Mouse (Mus musculus) cerebellum, postnatal 10 days (tissue): ENCODE results near the gene Tspan5.

ENCODE experiments used
- DNase-seq, 2 experiments: peaks; one replicate each; pipeline ENCODE4 v3.0.0; 2021; ENCODE audit warnings: mixed read lengths in 2 of 2

The Tspan5 gene

DNA sequence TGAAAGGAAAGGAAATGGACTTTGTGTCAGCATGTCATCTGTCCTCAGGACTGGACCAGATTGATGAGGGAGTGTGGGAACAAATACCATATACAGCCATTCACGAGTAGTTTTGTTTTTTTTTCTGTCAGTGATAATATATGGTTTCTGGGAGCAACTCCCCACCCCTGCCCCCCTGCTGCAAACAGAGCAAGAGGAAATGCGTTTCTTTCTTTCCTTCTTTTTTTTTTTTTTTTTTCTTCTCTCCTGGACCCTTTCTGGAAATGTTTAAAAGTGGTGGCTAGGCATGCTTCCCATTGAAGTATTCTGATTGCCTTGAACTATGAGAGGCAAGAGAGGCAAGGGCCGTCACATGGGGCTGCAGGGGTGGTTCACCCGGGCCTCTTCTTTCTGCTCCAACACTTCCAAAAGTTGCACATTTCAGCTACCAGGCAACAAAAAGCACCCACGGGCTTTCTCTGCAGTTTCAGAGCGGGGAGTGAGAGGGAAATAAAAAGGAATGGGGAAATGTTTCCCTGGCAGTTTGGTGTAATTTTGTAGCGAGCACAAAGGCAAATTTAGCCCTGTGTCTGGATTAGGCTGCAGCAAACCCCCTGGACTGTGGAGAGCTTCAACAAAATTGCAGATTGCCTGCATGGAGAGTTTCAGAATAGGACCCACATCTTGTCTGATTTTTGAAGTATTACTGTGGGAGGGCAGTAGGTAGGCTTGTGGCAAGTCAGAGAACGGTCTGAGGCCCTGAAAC lies 2.2 kb downstream of the Tspan5 start:
- no peak for DNase-seq

DNA sequence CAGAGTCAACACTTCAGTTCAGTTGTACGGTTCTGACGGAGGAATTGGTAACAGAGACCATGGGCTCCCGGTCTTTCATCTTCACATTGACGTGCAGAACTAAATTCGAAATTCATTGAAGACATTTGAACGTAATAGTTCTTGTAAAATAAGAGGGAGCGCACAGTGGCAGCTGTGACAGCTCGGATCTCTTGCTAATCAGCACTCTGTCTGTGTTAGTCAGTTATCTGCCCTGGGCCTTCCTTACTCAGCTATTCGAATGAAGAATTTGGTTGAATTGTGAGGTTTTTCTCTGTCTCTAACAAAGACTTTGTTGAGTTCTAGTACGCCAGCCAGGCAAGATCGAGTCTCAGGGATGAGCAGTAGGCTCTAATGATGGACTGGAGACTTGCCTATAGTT lies 3.1 kb downstream of the Tspan5 start:
- no peak for DNase-seq

DNA sequence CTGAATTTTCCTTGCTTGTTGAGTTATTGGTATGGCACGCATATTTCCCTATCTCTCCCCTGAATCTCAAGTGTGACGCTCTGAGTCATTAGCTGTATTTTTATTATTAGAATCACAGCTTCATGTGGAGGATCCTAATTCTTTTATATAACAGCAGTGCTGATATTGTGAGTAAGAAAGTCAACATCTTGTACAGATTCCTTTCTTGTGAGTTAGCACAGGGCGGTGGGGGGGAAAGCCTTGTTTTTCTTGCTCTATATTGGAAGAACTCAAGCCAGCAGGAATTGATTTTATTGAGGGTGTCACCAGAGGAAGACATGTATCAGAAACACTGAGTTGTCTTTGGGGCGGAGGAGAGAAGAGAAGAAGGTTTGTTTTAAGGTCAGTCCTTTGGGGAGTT lies 3.6 kb downstream of the Tspan5 start:
- DNase-seq = no peak

DNA sequence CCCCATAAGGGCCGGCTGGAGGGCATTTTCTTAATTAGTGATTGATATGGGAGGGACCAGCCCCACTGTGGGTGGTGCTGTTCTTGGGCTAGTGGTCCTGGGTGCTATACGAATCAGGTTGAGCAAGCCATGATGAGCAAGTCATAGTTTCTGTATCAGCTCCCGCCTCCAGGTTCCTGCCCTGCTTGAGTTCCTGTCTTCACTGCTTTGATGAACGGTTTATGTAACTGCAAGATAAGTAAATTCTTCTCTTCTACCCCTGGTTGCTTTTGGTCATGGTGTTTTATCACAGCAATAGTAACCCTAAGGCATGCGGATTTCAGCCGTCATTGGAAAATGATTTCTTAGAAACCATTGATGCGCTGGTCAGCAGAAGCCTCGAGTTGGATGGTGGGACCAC lies 4.6 kb downstream of the Tspan5 start:
- DNase-seq = no peak

DNA sequence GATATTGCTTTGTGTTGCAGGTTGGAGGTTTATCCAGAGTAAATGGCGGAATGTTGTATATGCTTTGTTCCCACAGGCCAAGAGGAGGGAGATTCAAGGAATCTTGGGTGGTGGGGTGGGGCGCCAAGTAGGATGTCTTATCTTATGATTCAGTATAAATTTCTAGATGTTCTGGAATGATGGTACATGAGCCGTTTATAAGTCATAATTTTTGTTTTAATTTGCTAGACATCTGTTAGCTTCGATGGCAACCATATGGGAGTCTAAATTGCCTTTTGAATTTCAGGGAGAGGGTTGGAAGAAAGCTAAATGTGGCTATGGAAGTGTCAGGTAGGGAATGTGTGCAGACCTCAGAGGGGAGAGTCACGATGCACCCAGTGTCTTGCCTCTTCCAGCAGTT lies 5.0 kb downstream of the Tspan5 start:
- no peak for DNase-seq

DNA sequence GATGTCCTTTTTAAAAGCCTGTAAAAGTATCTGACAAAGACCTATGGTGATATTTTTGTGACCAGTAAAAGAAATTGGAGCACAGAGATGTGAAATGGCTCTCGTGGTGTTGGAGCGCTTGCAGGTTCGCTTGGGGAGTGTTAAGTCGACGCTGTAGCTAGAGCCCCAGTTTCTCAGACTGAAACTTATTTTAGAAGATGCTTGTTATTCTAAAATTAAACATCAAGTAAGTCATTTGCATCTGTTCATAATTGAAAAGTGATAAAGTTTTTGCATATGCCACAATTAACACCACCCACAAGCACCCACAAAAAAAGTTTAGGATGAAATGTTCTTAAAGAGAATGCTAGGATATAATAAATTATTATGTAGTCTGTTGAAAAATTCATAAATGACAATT lies 6.0 kb downstream of the Tspan5 start:
- DNase-seq = no peak

DNA sequence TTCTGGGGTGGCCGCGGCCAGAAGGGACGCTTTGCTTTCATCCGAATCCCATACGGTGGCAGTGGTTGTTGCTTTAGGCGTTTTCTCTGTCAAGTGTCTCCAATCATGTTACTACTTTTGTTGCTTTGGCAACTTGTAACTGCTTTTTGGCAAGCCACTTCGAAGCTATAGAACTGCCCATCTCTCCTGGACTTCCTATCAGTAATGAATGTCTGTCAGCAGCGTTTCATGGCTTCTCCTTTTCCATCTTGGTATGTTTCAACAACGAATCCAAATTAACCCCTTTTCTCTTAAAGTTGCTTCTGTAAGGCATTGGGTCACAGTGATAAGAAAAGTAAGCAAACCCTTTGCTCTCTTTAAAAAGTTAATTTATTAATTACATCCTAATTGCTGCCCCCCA lies 7.7 kb downstream of the Tspan5 start:
- DNase-seq = no peak

DNA sequence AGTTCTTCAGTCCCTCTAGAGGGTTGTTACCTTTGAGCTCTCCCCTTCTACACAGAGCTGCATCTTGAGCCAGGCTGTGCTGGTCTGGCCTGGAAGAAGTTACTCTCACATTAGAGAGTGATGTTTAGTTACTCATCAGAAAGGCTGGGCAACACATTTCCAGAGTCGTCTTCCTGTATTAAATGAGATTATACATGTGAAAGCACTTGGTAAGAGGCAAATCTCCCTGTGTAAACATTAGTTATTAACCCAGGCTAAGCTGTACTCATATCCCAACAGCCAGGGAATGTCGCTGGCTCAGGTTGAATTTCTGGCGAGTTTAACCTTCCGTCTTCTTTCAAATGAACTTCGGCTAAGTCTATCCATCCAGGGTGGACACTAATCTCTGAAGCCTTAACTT lies 9.3 kb downstream of the Tspan5 start:
- DNase-seq = no peak

DNA sequence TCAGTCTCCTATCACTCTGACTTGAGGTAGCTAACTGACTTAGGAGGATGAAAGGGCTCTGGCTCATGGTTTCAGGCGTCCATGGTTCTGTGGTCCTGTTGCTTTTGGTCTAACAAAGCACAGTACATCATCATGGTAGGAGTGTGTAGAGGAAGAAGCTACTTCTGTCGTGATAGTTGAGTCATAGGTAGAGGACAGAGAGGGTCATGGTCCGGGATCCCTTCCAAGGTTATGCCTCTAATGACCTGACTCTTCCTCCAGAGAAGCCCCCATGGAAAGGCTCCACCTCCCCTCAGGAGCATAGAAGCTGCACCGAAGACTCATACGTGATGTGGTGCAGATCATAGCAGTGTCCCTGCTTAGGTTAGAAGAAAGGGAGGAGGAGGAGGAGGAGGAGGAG lies 10.1 kb downstream of the Tspan5 start:
- no peak for DNase-seq

DNA sequence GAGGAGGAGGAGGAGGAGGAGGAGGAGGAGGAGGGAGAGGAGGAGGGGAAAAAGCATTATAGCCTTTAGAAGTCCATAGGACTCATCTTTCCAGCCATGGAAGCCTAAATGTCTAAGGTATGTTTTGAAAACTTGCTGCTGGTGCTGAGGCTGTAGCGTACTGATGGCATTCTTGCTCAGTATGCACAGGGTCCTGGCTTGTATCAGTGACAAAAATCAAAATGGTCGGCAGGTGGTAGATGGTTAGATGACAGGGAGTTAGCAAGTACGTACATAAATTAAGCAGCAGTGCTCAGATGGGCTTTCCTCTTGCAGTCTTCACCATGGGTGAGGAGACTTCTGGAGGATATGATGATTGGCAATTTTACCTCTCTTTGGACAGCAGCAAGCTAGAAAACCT lies 10.8 kb downstream of the Tspan5 start:
- no peak for DNase-seq

DNA sequence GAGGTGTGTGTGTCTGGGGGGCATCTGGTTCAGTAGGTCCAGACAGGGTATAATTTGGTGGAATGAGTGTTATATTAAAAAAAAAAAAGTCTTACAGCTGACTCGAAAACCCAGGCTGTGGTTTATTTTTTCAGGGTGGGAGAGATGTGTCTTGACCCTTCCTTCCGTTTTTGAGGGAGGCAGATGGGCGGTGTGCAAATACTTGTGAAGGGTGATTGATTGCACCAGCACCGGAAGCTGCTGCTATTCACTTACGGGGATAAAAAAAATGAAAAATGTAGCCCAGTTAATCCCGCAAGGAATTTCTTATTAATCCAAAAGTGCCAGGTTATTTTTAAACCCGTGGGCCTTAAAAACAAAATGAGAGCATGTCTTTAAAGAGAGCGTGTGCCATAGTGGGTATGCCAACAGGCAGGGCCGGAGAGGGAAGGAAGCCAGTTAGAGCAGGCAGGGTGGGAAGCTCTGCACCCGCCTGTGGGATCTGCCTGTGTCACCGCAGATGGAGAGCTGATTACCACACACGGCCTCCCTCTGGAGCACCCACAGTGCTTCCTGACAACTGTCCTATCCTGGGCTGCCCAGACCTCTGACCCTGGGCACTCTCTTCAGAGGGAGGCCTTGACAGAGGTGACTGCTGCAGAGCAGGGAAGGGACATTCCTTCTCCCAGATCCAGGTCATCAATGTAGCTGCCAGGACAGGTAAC lies 11.3 kb downstream of the Tspan5 start:
- peak; percentile 64 to 68 for DNase-seq

DNA sequence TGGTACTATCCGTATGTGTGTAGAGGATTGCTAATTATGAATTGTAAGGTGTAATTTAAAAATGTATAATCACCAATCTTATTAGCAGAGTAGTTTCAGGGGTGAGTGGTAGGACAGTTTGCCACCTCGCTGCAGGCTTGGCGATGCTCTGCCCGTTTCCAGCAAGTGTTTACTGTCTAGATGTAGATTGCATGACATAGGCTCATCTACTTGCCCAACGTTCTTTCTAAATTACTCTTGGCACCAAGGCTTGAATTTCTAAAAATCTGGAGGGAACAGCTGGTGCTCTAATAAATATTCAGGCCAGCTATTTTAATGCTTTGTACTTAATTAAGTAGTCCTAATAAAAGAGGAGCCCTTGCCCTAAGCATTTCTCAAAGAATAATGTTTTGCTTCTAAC lies 12.3 kb downstream of the Tspan5 start:
- DNase-seq = no peak

DNA sequence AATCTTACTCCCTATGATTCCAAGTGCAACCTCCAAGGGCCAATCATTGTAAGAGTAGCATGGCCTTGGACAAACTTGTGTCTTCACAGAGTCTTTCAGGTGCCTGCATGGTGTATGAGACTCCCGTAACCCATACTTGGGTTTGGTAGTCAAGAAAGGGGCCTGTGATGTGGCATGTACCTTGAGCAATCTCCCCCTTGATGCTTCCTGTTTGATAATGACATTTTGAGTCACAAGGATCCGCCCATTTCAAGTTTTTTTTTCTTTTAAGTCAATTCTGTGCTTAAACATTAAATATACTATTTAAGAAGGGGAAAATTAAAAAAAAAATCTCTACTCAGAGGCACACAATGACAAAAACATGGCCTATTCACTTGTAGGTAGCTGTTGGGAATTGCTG lies 15.3 kb downstream of the Tspan5 start:
- DNase-seq = no peak

DNA sequence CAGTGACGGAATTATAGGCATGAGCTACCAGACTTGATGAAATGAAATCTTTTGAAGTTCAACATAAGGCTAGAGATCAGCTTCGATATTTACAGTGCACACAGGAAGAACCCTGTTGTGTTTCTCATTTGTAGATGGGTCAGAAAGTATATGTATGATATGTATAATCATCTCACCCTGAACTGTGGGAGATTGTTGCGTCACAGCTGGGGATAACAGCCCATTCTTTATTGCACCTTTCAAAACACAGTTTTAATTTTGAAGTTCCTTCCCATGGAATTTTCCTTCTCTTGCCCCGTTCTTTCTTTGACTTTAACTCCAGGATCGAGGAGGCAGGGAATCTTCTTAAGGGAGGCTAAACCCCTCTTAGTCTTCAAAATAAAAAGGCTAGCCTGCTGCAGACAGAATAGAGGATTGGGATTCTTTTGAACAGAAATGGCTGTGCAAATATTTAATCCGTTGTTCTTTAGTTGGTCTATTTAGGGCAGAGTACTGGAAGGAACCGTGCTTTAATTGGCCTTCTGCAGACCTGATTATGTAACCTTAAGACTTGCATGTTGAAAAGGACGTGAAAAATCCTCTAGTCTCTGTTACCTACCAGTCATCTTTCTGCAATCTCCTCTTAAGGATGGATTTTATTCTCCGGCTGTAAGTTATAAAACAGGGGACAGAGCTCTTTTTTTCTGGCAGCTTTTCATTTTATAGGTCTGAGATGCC lies 18.1 kb downstream of the Tspan5 start:
- peak in 1 of 2 experiments; percentile 19 for DNase-seq

DNA sequence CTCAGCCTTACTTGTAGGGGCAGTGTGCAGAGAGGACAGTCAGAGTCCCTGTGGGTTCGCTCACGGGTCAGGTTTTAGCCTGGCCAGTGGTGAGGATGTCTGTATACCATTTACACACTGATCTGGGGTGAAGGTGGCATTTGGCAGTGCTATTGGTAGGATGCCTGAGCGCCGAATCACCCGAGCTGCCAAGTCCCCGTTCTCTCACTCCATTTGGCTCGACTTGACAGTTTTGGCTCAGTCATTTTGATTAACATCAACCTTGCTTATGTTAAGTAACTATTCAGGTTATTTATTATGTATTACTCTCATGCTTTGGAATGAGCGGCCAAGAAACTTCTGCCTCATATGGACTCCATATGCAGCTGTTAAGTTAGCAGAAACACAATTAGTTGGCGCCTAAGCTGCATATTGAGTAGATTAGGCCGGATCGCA lies 18.7 kb downstream of the Tspan5 start:
- DNase-seq = peak; percentile 83

DNA sequence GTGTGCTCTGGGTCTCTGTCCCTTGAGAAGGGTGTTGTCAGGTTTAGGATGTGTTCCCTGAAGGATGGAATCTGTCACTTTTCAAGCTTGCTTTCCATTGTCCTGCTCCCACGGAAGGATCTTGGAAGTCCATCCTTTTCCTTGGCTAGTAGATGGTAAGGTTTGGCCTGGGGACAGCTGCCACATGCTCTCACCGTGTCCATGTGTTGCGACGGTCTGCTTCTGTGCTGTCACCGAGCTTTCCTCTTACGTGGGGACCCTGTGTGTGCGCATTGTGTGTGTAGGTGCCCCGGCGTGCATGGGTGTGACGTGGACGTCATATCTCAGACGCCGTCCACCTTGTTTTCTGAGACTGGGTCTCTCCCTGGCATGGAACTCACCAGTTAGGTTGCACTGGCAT lies 19.5 kb downstream of the Tspan5 start:
- peak; percentile 66 to 68 for DNase-seq

DNA sequence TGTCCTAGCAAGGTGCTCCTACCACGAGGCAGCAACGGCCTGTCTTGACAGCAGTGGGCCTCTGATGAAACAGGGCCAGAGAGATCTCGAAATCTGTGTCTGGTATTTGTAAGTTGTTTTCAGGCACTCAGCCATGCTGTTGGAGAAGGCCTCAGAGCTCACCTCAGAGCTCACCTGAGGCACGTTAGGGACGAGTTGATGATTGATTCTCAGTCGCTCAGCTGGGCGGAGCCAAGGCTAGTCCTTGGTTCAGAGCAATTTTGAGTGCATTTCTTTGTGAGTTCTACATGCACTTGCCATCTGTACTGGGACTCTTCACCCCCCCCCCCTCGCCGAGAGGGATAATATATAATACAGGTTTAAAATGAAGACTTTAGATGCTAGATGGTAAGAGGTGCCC lies 21.9 kb downstream of the Tspan5 start:
- DNase-seq = no peak

DNA sequence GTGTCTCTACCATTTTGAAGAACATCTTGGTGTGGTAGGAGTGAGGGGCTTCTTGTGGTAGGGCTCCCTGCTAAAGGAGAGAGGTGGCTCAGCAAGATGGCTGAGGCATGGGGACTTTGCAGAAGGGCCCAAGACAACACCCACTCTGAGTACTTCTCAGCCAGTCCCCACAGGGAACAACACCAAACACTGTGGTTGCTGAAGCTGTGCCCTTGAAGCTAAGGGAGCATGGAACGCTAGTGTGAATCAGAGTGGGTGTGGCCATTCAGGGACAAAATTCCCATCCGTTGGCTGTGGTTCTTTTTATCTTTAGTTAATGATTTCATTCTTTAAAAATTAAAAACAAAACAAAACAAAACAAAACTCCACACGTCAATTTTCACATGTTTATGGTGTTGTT lies 22.8 kb downstream of the Tspan5 start:
- no peak for DNase-seq

DNA sequence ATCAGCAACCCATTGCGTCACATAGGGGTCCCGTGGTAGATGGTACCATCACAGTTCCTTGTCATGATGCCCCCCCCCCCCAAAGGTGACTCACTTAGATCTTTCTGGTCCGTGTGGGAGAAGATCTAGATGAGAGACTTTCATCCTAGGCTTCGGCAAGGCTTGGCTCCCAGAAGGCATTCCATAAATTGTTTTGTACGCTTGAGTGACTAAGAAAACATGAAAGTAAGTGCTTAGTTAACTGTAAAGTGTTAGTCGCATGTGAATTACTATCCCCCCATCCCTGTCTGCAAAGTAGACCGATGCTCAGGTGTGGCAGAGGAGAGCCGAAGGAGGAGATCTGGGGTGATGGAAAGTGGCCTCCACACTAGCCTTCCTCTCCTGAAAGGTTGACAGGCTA lies 25.0 kb downstream of the Tspan5 start:
- no peak for DNase-seq

DNA sequence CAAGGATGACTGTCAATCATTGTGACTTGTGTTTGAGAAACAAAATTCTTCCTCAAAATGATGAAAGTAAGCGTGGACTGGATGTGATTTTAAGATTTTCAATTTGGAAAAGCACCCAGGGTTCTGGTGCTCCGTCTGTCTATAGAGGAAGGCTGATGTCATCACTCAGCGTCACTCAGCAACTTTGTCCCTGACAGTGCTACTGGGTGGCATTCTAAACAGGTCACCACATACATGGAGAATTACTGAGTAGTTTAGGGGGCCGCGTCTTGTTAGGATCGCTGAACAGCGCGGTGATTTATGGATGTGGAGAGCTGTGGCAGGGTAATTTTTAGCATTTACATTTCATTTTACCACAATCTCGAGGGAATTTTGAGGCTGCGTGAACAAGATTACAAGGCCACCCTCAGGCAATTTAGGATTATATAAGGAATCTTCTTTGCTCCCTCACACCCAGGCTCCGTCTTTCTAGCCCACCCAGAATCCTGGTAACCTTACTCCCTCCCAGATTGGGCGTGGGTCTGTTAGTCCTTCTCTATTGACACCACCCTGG lies 26.6 kb downstream of the Tspan5 start:
- DNase-seq = no peak

DNA sequence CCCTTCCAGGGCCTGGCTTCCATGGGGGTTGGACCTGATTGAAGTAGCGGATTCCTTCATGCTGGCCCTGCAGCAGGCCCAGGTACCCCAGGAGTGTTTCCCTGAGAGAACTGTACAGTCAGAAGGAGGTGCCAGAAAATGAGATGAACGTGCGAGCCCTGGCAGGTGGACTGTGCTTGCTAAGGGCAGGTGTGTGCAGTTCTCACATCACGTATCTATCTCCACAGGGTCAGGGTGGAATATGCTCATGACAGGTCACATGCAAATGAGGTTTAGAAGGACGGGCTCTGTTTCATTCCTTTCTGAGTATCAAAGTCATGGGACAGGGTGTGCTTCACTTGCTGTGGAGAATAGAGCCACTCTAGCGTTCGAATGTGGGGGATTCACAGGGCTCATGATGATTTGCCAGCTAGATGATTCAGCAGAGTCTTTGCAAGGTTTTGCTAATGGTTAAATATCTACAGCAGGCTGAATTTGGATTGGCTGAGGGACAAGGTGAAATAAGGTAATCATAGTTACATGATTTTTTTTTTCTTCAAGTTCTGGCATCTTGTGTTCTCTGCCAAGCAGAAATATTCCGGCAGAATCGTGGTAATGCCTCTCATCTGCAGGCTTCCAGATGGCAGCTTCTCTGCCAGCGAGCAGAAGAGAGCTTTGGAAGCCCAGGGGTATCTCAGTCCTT lies 28.8 kb downstream of the Tspan5 start:
- DNase-seq = peak in 1 of 2 experiments; percentile 40

DNA sequence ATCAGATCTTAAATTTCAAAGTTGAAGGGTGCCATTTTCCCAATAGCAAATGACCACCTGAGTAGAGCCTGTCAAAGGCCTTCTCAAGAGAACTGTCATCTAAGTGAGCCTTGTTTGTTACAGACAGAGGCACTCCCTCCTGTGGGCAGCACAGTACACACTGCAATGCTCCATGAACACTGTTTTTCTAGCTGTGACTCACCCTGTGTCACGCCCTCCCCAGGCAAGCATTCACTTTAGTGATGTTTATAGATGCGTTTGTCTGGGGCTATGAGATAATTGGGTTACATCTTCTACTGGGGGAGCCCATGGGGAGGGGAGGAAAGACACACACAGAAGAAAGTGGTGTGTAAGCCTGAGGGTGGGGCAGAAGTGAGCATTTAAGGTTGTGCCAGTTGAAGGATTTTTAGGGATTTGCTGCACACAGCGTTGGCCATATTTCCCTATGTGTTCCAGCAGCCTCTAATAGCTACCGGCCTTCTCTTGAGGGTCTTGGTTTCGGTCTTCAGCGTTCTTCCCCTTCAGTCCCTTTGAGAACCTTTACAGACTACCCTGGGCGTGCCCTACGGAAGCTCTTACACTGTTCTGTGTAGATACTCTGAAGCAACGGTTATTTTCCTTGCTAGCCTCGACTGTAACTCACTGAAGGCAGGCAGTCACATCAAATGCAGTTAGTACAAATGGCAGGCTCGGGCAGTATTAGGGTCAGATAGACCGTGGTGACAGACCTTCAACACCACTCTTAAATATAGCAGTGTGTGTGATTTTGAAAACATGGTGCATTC lies 29.7 kb downstream of the Tspan5 start:
- DNase-seq = no peak
